Mouse (Mus musculus): ENCODE measurements around the gene Psmc6.

The Psmc6 gene

GRCm38 (mm10) chr14:45329589-45330181 is at the start of gene Psmc6:
Psmc6 (plus strand) TSS chr14:45329788.
- peak; percentile 92 for DNase-seq

- DNase-seq: no peak
Observed at GRCm38 (mm10) chr14:45282066-45282465, 47.5 kb upstream of the Psmc6 start.

- DNase-seq: no peak
Observed at GRCm38 (mm10) chr14:45291608-45292007, 38.0 kb upstream of the Psmc6 start.

- no peak for DNase-seq
Observed at GRCm38 (mm10) chr14:45303939-45304338, 25.6 kb upstream of the Psmc6 start.

GRCm38 (mm10) chr14:45304389-45304788 is 25.2 kb upstream of the Psmc6 start:
- no peak for DNase-seq

GRCm38 (mm10) chr14:45305852-45306251 is 23.7 kb upstream of the Psmc6 start:
- DNase-seq: no peak

- no peak for DNase-seq
Observed at GRCm38 (mm10) chr14:45307630-45308328, 21.8 kb upstream of the Psmc6 start.

GRCm38 (mm10) chr14:45309646-45310045 is 19.9 kb upstream of the Psmc6 start:
- DNase-seq: no peak

- no peak for DNase-seq
Observed at GRCm38 (mm10) chr14:45310101-45310500, 19.5 kb upstream of the Psmc6 start.

GRCm38 (mm10) chr14:45316927-45317326 is 12.7 kb upstream of the Psmc6 start:
- no peak for DNase-seq

GRCm38 (mm10) chr14:45317921-45318411 is 11.6 kb upstream of the Psmc6 start:
- DNase-seq: peak; percentile 19

GRCm38 (mm10) chr14:45318426-45319236 is 11.0 kb upstream of the Psmc6 start, which contains the start of gene Ero1l:
Ero1l (minus strand) TSS chr14:45318771.
- DNase-seq: peak; percentile 81

GRCm38 (mm10) chr14:45319237-45319610 is 10.4 kb upstream of the Psmc6 start:
- no peak for DNase-seq

- DNase-seq: no peak
Observed at GRCm38 (mm10) chr14:45320111-45320510, 9.5 kb upstream of the Psmc6 start.

- DNase-seq: no peak
Observed at GRCm38 (mm10) chr14:45321067-45321466, 8.5 kb upstream of the Psmc6 start.

- DNase-seq: no peak
Observed at GRCm38 (mm10) chr14:45321622-45322021, 8.0 kb upstream of the Psmc6 start.

GRCm38 (mm10) chr14:45322450-45322849 is 7.1 kb upstream of the Psmc6 start:
- DNase-seq: no peak

GRCm38 (mm10) chr14:45323320-45323719 is 6.3 kb upstream of the Psmc6 start:
- no peak for DNase-seq

GRCm38 (mm10) chr14:45325471-45325870 is 4.1 kb upstream of the Psmc6 start:
- peak; percentile 18 for DNase-seq

- DNase-seq: no peak
Observed at GRCm38 (mm10) chr14:45328072-45328713, 1.4 kb upstream of the Psmc6 start.

- DNase-seq: no peak
Observed at GRCm38 (mm10) chr14:45329018-45329588, 485 bp upstream of the Psmc6 start.
